ENCODE assay signal across 9 mouse cellular contexts in genomic region chr9:111289294-111289831, GRCm38 (mm10). TPM values are rescaled to one million over a fixed set of nuclear protein-coding genes. Genes with fewer than 3 reads are reported as not detected.
DNase-seq lines count a peak whose midpoint lies in the region; ATAC-seq and TF ChIP-seq lines count a peak whose summit lies in the region.
"Had no signal": no experiment of that assay in that cellular context is flagged by ENCODE, and none has a peak within 500 bp of the region (broad histone marks: within the 10 kb centered on the region; RNA-seq: fewer than 3 reads in every experiment).

No protein-coding gene starts in this region.

- in situ Hi-C loops in CH12.LX (cut with MboI; ENCODE audit: low pct_ligation_motif_present, low pct_unique_long_range_greater_than_20kb, low sequenced_read_pairs) (no loop called here), Patski (cut with MboI; ENCODE audit: low pct_unique_long_range_greater_than_20kb) (no loop called here)

- no peak for TF ChIP-seq RAD21 in CH12.LX (IDR thresholded peaks at IDR 0.05; ENCODE audit: low read depth, low read length)

- TF ChIP-seq POLR2A in CH12.LX (IDR thresholded peaks at IDR 0.05; ENCODE audit: low read depth, low read length) = no peak

- POLR2A ChIA-PET in Patski (lab: Charles Lee) = interaction anchor here (0.6 to 0.9 kb wide), 3 partner anchors 22 to 1197 kb away, joined by 3 to 8 read pairs (median 5); partner anchors contain the start of gene Trank1

- 0 out of 2 replicates have a peak, but pooled peaks have one; percentile 20 for TF ChIP-seq EP300 in CH12.LX (IDR thresholded peaks at IDR 0.05; ENCODE audit: low read length)
- no peak for TF ChIP-seq EP300 in liver, embryonic 14.5 days (IDR thresholded peaks at IDR 0.05; ENCODE audit: low read depth)
- peak; percentile 19 for TF ChIP-seq EP300 in stomach, postnatal 0 days (optimal IDR thresholded peaks at IDR 0.05)

- CTCF ChIA-PET in Patski (lab: Charles Lee) = interaction anchor here (0.9 to 4.7 kb wide), 33 partner anchors 8 to 292 kb away, joined by 3 to 65 read pairs (median 6); no protein-coding TSS in a partner anchor

- H3K4me1 ChIP-seq in CH12.LX (ENCODE audit: control insufficient read depth in 1 of 2, insufficient read depth in 2 of 2) = peaks cover 7 to 12% of the 10 kb centered on the region in 2 experiments
- H3K4me1 ChIP-seq in intestine, embryonic 14.5 days (replicated peaks; ENCODE audit: control insufficient read depth, insufficient read depth, low read length) = peaks cover 9% of the 10 kb centered on the region; the same call in 1 of the 2 replicates
- peaks cover 2 to 3% of the 10 kb centered on the region in 2 experiments; a peak in 1 of 4 replicates for H3K4me1 ChIP-seq in liver, embryonic 14.5 days (replicated peaks; ENCODE audit: control insufficient read depth in 2 of 2, insufficient read depth in 2 of 2, low read length in 1 of 2)
- no peaks in the 10 kb centered on the region for H3K4me1 ChIP-seq in stomach, postnatal 0 days (replicated peaks; ENCODE audit: control insufficient read depth, insufficient read depth)

- H3K4me3 ChIP-seq in CH12.LX (replicated peaks in 1 of 3; ENCODE audit: low read depth in 2 of 3, low read length in 2 of 3, poor library complexity in 1 of 3) = no peak overlapping the region
- 0 out of 2 replicates have a peak overlapping the region, but pooled peaks have one; percentile 0 for H3K4me3 ChIP-seq in intestine, embryonic 14.5 days (ENCODE audit: low read depth, low read length)
- no peak overlapping the region for H3K4me3 ChIP-seq in liver, embryonic 14.5 days (ENCODE audit: insufficient read depth in 1 of 2, low read depth in 2 of 2, low read length in 2 of 2)
- no peak overlapping the region for H3K4me3 ChIP-seq in stomach, postnatal 0 days (ENCODE audit: low read depth, low read length)
- H3K4me3 ChIP-seq: erythroblast, embryonic 14.5 days had no signal

- dilution Hi-C loops in CH12.LX (cut with MboI; ENCODE audit: extremely low pct_ligation_motif_present, extremely low pct_unique_long_range_greater_than_20kb, low sequenced_read_pairs) = no loop called here

- TF ChIP-seq CTCF in CH12.LX (conservative IDR thresholded peaks at IDR 0.05 in 1 of 2, IDR thresholded peaks at IDR 0.05 in 1 of 2; ENCODE audit: low read depth in 2 of 2, low read length in 2 of 2) (no peak), Patski (IDR thresholded peaks at IDR 0.05) (no peak)
- no peak for TF ChIP-seq CTCF in liver, embryonic 14.5 days (IDR thresholded peaks at IDR 0.05; ENCODE audit: low read depth)
- TF ChIP-seq CTCF in stomach, postnatal 0 days (IDR thresholded peaks at IDR 0.05; ENCODE audit: low read depth) = no peak

- H3K27ac ChIP-seq in CH12.LX (ENCODE audit: insufficient read depth, low read depth) = no peak overlapping the region
- no peak overlapping the region; the same call in 1 of the 2 replicates for H3K27ac ChIP-seq in intestine, embryonic 14.5 days (ENCODE audit: low read depth)
- peak overlapping the region; percentile 23; the same call in 1 of the 2 replicates for H3K27ac ChIP-seq in liver, embryonic 14.5 days
- H3K27ac ChIP-seq in stomach, postnatal 0 days (replicated peaks) = no peak overlapping the region; the same call in 1 of the 2 replicates

- no peaks in the 10 kb centered on the region for H3K79me2 ChIP-seq in CH12.LX (replicated peaks; ENCODE audit: control insufficient read depth, extremely low read depth, insufficient read depth, poor library complexity, severe bottlenecking)

- WGBS in intestine, embryonic 14.5 days = 40% methylated on average over 9 of the region's 9 CpGs
- WGBS in liver, embryonic 14.5 days (ENCODE audit: insufficient replicate concordance) = 50% methylated on average over 9 of the region's 9 CpGs
- 41% methylated on average over 9 of the region's 9 CpGs for WGBS in stomach, postnatal 0 days

- no peaks in the 10 kb centered on the region for H3K27me3 ChIP-seq in CH12.LX (replicated peaks)
- H3K27me3 ChIP-seq in Patski = no peaks in the 10 kb centered on the region
- no peaks in the 10 kb centered on the region for H3K27me3 ChIP-seq in intestine, embryonic 14.5 days (replicated peaks; ENCODE audit: control insufficient read depth, insufficient read depth, low read length)
- no peaks in the 10 kb centered on the region for H3K27me3 ChIP-seq in liver, embryonic 14.5 days (ENCODE audit: control insufficient read depth, insufficient read depth, low read length)
- no peaks in the 10 kb centered on the region for H3K27me3 ChIP-seq in stomach, postnatal 0 days (ENCODE audit: control insufficient read depth, insufficient read depth, low read length)

- no peaks in the 10 kb centered on the region for H3K36me3 ChIP-seq in CH12.LX (replicated peaks in 1 of 2; ENCODE audit: control insufficient read depth in 1 of 2, insufficient read depth in 1 of 2, low read length in 1 of 2)
- H3K36me3 ChIP-seq in intestine, embryonic 14.5 days (ENCODE audit: control insufficient read depth, insufficient read depth, low read length) = no peaks in the 10 kb centered on the region
- no peaks in the 10 kb centered on the region for H3K36me3 ChIP-seq in liver, embryonic 14.5 days (replicated peaks; ENCODE audit: control insufficient read depth, insufficient read depth, low read depth)
- H3K36me3 ChIP-seq in stomach, postnatal 0 days (ENCODE audit: control insufficient read depth, insufficient read depth, low read length) = no peaks in the 10 kb centered on the region

- H3K9ac ChIP-seq in CH12.LX (ENCODE audit: insufficient read depth, low read depth) = 0 out of 2 replicates have a peak overlapping the region, but pooled peaks have one; percentile 36
- no peak overlapping the region for H3K9ac ChIP-seq in intestine, embryonic 14.5 days (ENCODE audit: low read length)
- no peak overlapping the region for H3K9ac ChIP-seq in liver, embryonic 14.5 days (replicated peaks)
- no peak overlapping the region for H3K9ac ChIP-seq in stomach, postnatal 0 days (ENCODE audit: low read length)

- H3K9me3 ChIP-seq in CH12.LX (replicated peaks; ENCODE audit: low read length) = no peaks in the 10 kb centered on the region
- no peaks in the 10 kb centered on the region for H3K9me3 ChIP-seq in intestine, embryonic 14.5 days (ENCODE audit: control insufficient read depth, low read length)
- no peaks in the 10 kb centered on the region for H3K9me3 ChIP-seq in liver, embryonic 14.5 days (ENCODE audit: control insufficient read depth, low read length)
- no peaks in the 10 kb centered on the region for H3K9me3 ChIP-seq in stomach, postnatal 0 days (ENCODE audit: control insufficient read depth, low read length)

- H3K4me2 ChIP-seq in CH12.LX (ENCODE audit: insufficient read depth, low read depth, poor library complexity, severe bottlenecking) = peak overlapping the region; percentile 57
- peak overlapping the region; percentile 27 for H3K4me2 ChIP-seq in intestine, embryonic 14.5 days (ENCODE audit: low read length)
- peak overlapping the region; percentile 47 for H3K4me2 ChIP-seq in liver, embryonic 14.5 days (ENCODE audit: low read depth)
- peak overlapping the region; percentile 11 for H3K4me2 ChIP-seq in stomach, postnatal 0 days (replicated peaks; ENCODE audit: low read depth)

- DNase-seq in CH12.LX (ENCODE audit: extremely low read depth) = peak; percentile 58
- DNase-seq in Patski (ENCODE audit: low read depth, low spot score) = no peak
- DNase-seq in intestine, embryonic 14.5 days (ENCODE audit: low spot score) = peak; percentile 61
- no peak for DNase-seq in liver, embryonic 14.5 days (ENCODE audit: low read depth in 3 of 3, low spot score in 3 of 3)
- DNase-seq in stomach, postnatal 0 days (ENCODE audit: low spot score) = peak; percentile 86
- no peak for DNase-seq in layer of hippocampus, adult 11-12 months (ENCODE audit: low spot score)
- DNase-seq in cerebellum, adult 11-12 months = no peak
- DNase-seq in testis, postnatal 14 days (ENCODE audit: low spot score) = no peak

- peak; percentile 15 for ATAC-seq in Patski
- peak; percentile 65 for ATAC-seq in intestine, embryonic 14.5 days (replicated peaks; ENCODE audit: low FRiP score, low TSS enrichment, low read depth)
- ATAC-seq in liver, embryonic 14.5 days (ENCODE audit: insufficient read depth) = peak; percentile 53
- ATAC-seq in stomach, postnatal 0 days (ENCODE audit: low FRiP score, low TSS enrichment) = peak; percentile 91

TF ChIP-seq in CH12.LX, 34 proteins besides CTCF, POLR2A, EP300 and RAD21 (continues in another document):
- no peak for TF ChIP-seq SMC3 (IDR thresholded peaks at IDR 0.05; ENCODE audit: low read depth, low read length)
- TF ChIP-seq IRF4 (IDR thresholded peaks at IDR 0.05; ENCODE audit: low read depth, low read length) = no peak
- peak; percentile 40; the same call in 1 of the 2 replicates for TF ChIP-seq MAX (IDR thresholded peaks at IDR 0.05; ENCODE audit: low read length)
- peak; percentile 62 for TF ChIP-seq CHD2 (IDR thresholded peaks at IDR 0.05; ENCODE audit: low read length)

RNA-seq across cellular contexts. Expression of gene Epm2aip1, which starts 17.6 kb away (rescaled TPM):
- total RNA-seq in CH12.LX (2012; rRNA removed) (8.9 and 9.3 TPM in 2 replicates), CH12.LX (2014; rRNA removed) (11.2 and 12.2 TPM in 2 replicates)
- polyA plus RNA-seq in CH12.LX (2012; ENCODE audit: insufficient read length, low read depth) (8.9 and 11.4 TPM in 2 replicates), Patski (2021) (28.7 TPM)
- 35.7 and 36.1 TPM in 2 replicates for polyA plus RNA-seq in intestine, embryonic 14.5 days (2014; fragmentation: Nextera tagmentation; extraction: Ambion mirVana)
- polyA plus RNA-seq in liver, embryonic 14.5 days (2012; rRNA removed) = 7.8 and 9.0 TPM in 2 replicates
- polyA plus RNA-seq in liver, embryonic 14.5 days (2014; fragmentation: Nextera tagmentation; extraction: Ambion mirVana) = 7.8 and 8.1 TPM in 2 replicates
- 7.7 and 8.0 TPM in 2 replicates for polyA plus RNA-seq in stomach, postnatal 0 days (2015; fragmentation: Nextera tagmentation; extraction: Ambion mirVana)

RNA-seq across cellular contexts. Expression of gene Mlh1, which starts 17.8 kb away (rescaled TPM):
- total RNA-seq in CH12.LX (2012; rRNA removed) (25.7 and 33.0 TPM in 2 replicates), CH12.LX (2014; rRNA removed) (54.8 and 57.9 TPM in 2 replicates)
- polyA plus RNA-seq in CH12.LX (2012; ENCODE audit: insufficient read length, low read depth) (46.3 and 50.2 TPM in 2 replicates), Patski (2021) (17.1 TPM)
- polyA plus RNA-seq in intestine, embryonic 14.5 days (2014; fragmentation: Nextera tagmentation; extraction: Ambion mirVana) = 43.6 and 48.3 TPM in 2 replicates
- 12.5 and 17.8 TPM in 2 replicates for polyA plus RNA-seq in liver, embryonic 14.5 days (2012; rRNA removed)
- 20.1 and 24.2 TPM in 2 replicates for polyA plus RNA-seq in liver, embryonic 14.5 days (2014; fragmentation: Nextera tagmentation; extraction: Ambion mirVana)
- polyA plus RNA-seq in stomach, postnatal 0 days (2015; fragmentation: Nextera tagmentation; extraction: Ambion mirVana) = 16.1 and 17.9 TPM in 2 replicates

RNA-seq across cellular contexts. Expression of gene Trank1, which starts 22.2 kb away (rescaled TPM):
- 0.34 and 0.38 TPM in 2 replicates for total RNA-seq in CH12.LX (2012; rRNA removed)
- total RNA-seq in CH12.LX (2014; rRNA removed) = 0.13 and 0.27 TPM in 2 replicates
- polyA plus RNA-seq in CH12.LX (2012; ENCODE audit: insufficient read length, low read depth) = 0.66 and 0.71 TPM in 2 replicates
- 8.6 TPM for polyA plus RNA-seq in Patski (2021)
- 0.08 and 0.12 TPM in 2 replicates for polyA plus RNA-seq in intestine, embryonic 14.5 days (2014; fragmentation: Nextera tagmentation; extraction: Ambion mirVana)
- 0.02 and 0.06 TPM in 2 replicates for polyA plus RNA-seq in liver, embryonic 14.5 days (2012; rRNA removed)
- polyA plus RNA-seq in liver, embryonic 14.5 days (2014; fragmentation: Nextera tagmentation; extraction: Ambion mirVana) = 0.03 TPM in 1 of 2 replicates, not detected in the other
- polyA plus RNA-seq in stomach, postnatal 0 days (2015; fragmentation: Nextera tagmentation; extraction: Ambion mirVana) = 0.13 and 0.16 TPM in 2 replicates
- polyA plus RNA-seq: erythroblast, embryonic 14.5 days had no signal

Comparison
In these comparisons a context has a peak if more than half of its experiments do, and no peak if none do; other contexts are left out.
1. DNase-seq: peak in CH12.LX (single experiment), intestine, embryonic 14.5 days (single experiment) and stomach, postnatal 0 days (single experiment); none in Patski (single experiment), liver, embryonic 14.5 days (0 of 3), layer of hippocampus, adult 11-12 months (single experiment), cerebellum, adult 11-12 months (single experiment) and testis, postnatal 14 days (single experiment).
2. ATAC-seq: peak in every context shown above with its lines; median percentile 91 in stomach, postnatal 0 days; 65 in intestine, embryonic 14.5 days; 53 in liver, embryonic 14.5 days; 15 in Patski.
3. Peak in every context shown above with its lines, with median percentiles within 50 percentile points of each other: H3K4me2 ChIP-seq.